Mouse (Mus musculus) liver, postnatal 0 days (tissue): Measurements from ENCODE around the gene Fam222a. TPM values are rescaled to one million over a fixed set of nuclear protein-coding genes. Genes with fewer than 3 reads are reported as not detected.

Source experiments
- ATAC-seq: fragments of 200-750 bp; cut with Nextera tagmentation; 2 replicates; pipeline ENCODE4 v1.8.0; 2017; ENCODE audit warnings: mild to moderate bottlenecking, moderate library complexity
- DNase-seq: peaks from one replicate; pipeline ENCODE4 v3.0.0-alpha.2; 2016
- H3K27ac ChIP-seq: fragments of 300-500 bp; sonication (generic); 2 replicates; pipeline ENCODE4 v1.5.1; 2014; ENCODE audit warnings: antibody characterized with exemption, moderate library complexity, mild to moderate bottlenecking, low read depth
- H3K27me3 ChIP-seq: fragments of 300-500 bp; sonication (generic); 2 replicates; pipeline ENCODE4 v1.6.1; 2014; ENCODE audit warnings: low read length, control low read depth, mixed read lengths; ENCODE audit not compliant: insufficient read depth
- H3K36me3 ChIP-seq: fragments of 300-500 bp; sonication (generic); replicated peaks from 2 replicates; pipeline ENCODE4 v1.6.1; 2014; ENCODE audit warnings: mild to moderate bottlenecking, control low read depth, low read length, moderate library complexity, mixed read lengths; ENCODE audit not compliant: insufficient read depth
- H3K4me1 ChIP-seq: fragments of 300-500 bp; sonication (generic); 2 replicates; pipeline ENCODE4 v1.6.1; 2014; ENCODE audit warnings: antibody characterized with exemption, mild to moderate bottlenecking, control low read depth; ENCODE audit not compliant: insufficient read depth
- H3K4me2 ChIP-seq: fragments of 300-500 bp; sonication (generic); 2 replicates; pipeline ENCODE4 v1.6.1; 2014; ENCODE audit warnings: low read depth, mild to moderate bottlenecking, low read length, moderate library complexity, mixed read lengths
- H3K4me3 ChIP-seq: fragments of 300-500 bp; sonication (generic); 2 replicates; pipeline ENCODE4 v1.5.1; 2014; ENCODE audit warnings: low read depth, low read length
- H3K9ac ChIP-seq: fragments of 300-500 bp; sonication (generic); replicated peaks from 2 replicates; pipeline ENCODE4 v1.6.1; 2014; ENCODE audit warnings: mild to moderate bottlenecking, moderate library complexity
- H3K9me3 ChIP-seq: fragments of 300-500 bp; sonication (generic); 2 replicates; pipeline ENCODE4 v1.6.1; 2016; ENCODE audit warnings: mild to moderate bottlenecking, control low read depth, low read length, mixed read lengths
- CTCF ChIP-seq: sonication (generic); IDR thresholded peaks from 2 replicates; pipeline ENCODE4 v1.5.1; 2016; ENCODE audit warnings: antibody characterized with exemption, low read depth
- EP300 ChIP-seq: IDR thresholded peaks from 2 replicates; pipeline ENCODE4 v1.6.1; 2016; ENCODE audit warnings: antibody characterized with exemption, low read depth, mild to moderate bottlenecking
- WGBS: fragments of 180-500 bp; shearing (Covaris S2); extraction: QIAGEN DNeasy Blood & Tissue Kit; methylation state at CpG from one replicate; pipeline ENCODE4 v1.1.7; 2014; ENCODE audit not compliant: insufficient replicate concordance; 5-methylcytosine and 5-hydroxymethylcytosine counted together
- polyA plus RNA-seq: library from polyadenylated mRNA; unstranded; fragments of >200 nt; fragmentation: Nextera tagmentation; extraction: Ambion mirVana; gene quantifications from 2 replicates; pipeline ENCODE4 v1.2.1, GENCODE M21; 2015

Fam222a gene
- polyA plus RNA-seq, 1 experiment from 2014 or later = 0.80 TPM

GRCm38 (mm10) chr5:114658255-114658654 lies 90.4 kb downstream of the Fam222a start, which contains the start of gene Trpv4:
Gene Trpv4, minus strand, starts transcription at chr5:114658421.
- Histone ChIP-seq H3K27ac (no peak within 1 kb of the TSS), H3K9ac (0 out of 2 replicates have a peak within 1 kb of the TSS, but pooled peaks have one; percentile 16), H3K4me3 (peak within 1 kb of the TSS; percentile 46), H3K4me2 (peak within 1 kb of the TSS; percentile 67), H3K9me3 (no peaks in the 10 kb centered on the region), H3K36me3 (no peaks in the 10 kb centered on the region), H3K4me1 (no peaks in the 10 kb centered on the region), H3K27me3 (peaks cover 35% of the 10 kb centered on the region)
- no peak for DNase-seq
- WGBS = 2% methylated on average over 36 of the region's 47 CpGs
- TF ChIP-seq EP300 = no peak
- TF ChIP-seq CTCF = no peak
- ATAC-seq = no peak

GRCm38 (mm10) chr5:114661029-114661428 lies 93.2 kb downstream of the Fam222a start:
- peak; percentile 49; the same call in 1 of the 2 replicates for ATAC-seq

More at GRCm38 (mm10) chr5:114661029-114661428, 93.2 kb downstream of the Fam222a start:
- Histone ChIP-seq H3K9ac (no peak overlapping the region), H3K9me3 (no peaks in the 10 kb centered on the region), H3K4me2 (no peak overlapping the region), H3K4me1 (no peaks in the 10 kb centered on the region), H3K4me3 (no peak overlapping the region), H3K27me3 (peaks cover 35% of the 10 kb centered on the region), H3K27ac (no peak overlapping the region; the same call in 1 of the 2 replicates), H3K36me3 (no peaks in the 10 kb centered on the region)
- TF ChIP-seq EP300 (no peak), CTCF (no peak)
- WGBS = 25% methylated on average over 6 of the region's 6 CpGs
- no peak for DNase-seq

Other genes starting within 250 kb of the Fam222a start
- 16.4 and 17.4 TPM in 2 replicates for gene Kctd10, start 187.5 kb upstream of the Fam222a start, polyA plus RNA-seq
- gene Ube3b, start 187.4 kb upstream of the Fam222a start, polyA plus RNA-seq = 11.1 and 11.3 TPM in 2 replicates
- 3.8 and 4.5 TPM in 2 replicates for gene Mmab, start 124.0 kb upstream of the Fam222a start, polyA plus RNA-seq
- gene Mvk, start 123.7 kb upstream of the Fam222a start, polyA plus RNA-seq = 9.4 and 10.7 TPM in 2 replicates
- 0.32 and 0.38 TPM in 2 replicates for gene Trpv4, start 90.4 kb downstream of the Fam222a start, polyA plus RNA-seq
- gene Gltp, start 123.0 kb downstream of the Fam222a start, polyA plus RNA-seq = 23.1 and 23.8 TPM in 2 replicates
- gene Tchp, start 139.7 kb downstream of the Fam222a start, polyA plus RNA-seq = 1.9 and 2.4 TPM in 2 replicates
- 26.7 TPM in 2 replicates for gene Ankrd13a, start 206.7 kb downstream of the Fam222a start, polyA plus RNA-seq
- gene Git2, start 207.5 kb downstream of the Fam222a start, polyA plus RNA-seq = 10.5 and 11.1 TPM in 2 replicates